Mouse (Mus musculus) embryo, embryonic 10 days (tissue): Measurements from ENCODE around the gene Aqp5.

Experiments used
- DNase-seq: peaks from one replicate; pipeline ENCODE4 v3.0.0-alpha.2; 2015; ENCODE audit warnings: low spot score

The Aqp5 gene

DNA sequence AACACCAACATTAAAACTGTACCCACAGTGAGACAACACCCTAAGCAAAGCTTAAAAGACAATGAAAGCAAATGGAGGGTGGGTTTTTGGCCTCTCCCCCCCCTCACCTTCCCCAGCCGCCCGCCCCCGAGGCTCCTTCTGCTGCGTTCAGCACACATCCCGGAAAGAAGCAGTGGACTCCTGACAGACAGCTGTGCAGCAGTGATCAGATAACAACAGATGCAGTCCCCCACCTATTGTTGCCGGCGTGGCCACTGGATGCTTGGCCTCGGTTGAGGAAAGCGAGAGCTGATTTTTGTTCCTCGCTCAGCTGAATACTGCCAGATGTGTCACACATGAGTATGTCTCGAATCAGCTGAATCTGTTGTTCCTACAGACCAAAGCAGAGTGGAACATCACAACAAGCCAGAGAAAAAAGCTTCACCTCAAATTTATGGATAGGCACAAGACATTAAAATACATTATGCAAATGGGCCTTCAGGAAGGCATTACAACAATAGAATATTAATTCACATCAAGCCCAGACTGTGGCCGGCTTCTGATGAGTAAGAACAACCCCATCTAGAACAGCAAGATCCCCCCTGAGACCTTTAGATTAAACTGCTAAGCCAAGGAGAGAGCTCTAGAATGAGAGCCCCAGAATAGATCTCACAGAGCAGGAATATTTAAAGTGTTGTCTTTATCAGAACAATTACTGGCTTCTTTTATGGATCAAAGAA, 47.0 kb downstream of the Aqp5 start:
- DNase-seq, result no peak

DNA sequence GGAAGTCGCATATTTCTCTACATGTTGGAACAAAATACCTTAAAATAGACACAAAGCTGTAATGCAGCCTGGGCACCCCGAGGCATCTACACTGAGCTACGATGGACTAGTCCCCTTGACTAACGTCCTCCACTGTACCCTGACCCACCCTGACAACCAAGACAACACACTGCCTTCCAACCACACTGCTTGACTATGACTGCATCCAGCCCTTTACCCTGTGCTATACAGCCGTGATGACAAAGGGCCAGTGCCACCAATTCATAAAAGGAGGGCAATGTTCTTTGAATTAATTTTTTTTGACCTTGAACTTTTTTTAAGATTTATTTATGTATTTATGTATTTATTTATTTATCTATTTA, 47.5 kb downstream of the Aqp5 start:
- no peak for DNase-seq

DNA sequence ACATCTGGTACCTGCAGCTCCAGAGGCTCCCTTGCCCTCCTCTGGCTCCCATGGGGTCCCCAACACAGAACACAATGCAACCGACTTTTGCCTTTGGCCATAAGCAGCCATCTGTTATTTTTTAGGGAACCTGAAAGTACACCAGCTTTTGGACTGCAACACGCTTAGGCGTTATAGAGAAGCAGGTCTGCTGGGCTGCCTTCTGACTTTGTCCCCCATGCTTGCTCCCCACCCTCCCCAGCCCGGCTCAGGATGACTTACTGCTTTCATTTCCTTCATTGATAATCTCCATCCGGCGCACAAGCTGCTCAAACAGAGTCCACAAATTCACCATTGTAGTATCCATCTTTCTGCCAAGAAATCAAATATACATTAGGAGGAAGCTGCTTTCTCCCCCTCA, 52.0 kb downstream of the Aqp5 start:
- DNase-seq, result no peak

DNA sequence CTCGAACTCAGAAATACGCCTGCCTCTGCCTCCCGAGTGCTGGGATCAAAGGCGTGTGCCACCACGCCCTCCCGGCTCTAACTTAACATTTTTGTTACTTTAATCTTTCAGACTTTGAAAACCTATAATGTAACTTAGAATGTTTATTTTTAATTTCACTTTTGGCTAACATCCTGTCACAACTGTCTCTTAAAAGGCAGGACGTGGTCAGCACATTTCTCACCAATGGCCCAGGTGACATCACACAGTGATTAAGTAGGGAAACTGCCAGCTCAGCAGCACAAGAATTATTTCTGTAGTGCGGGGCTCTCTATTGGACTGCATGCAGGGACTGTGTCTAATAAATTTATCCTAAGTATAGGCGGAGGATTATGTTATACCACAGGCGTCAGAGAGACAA, 53.2 kb downstream of the Aqp5 start:
- DNase-seq, result no peak
